Mouse (Mus musculus): ENCODE results near the gene Kank4.

DNA sequence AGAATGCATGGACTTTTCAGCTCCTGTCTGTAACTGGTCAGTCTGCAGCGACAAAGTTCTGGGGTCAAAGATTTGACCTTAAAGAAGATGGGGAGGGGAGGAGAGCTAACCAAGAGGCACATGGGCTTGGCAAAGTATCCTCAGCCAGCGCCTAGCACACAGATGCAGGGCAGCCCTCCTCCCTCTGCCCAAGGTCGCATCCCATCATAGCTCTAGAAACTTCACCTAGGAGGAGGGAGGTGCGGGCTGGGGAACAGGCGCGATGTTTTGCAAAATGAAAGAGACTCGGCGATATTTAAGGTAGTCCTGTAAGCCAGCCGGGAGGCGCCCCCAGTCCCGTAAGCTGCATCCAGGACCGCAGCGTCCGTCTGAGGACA, 542 bp downstream of the Kank4 start:
- no peak for TF ChIP-seq EP300 (IDR thresholded peaks at IDR 0.05; ENCODE audit: insufficient read depth, low read depth, low read length)
- no peak for TF ChIP-seq CTCF (IDR thresholded peaks at IDR 0.05; ENCODE audit: low read depth, low read length)

All from ES-Bruce4 (cell line).